Mouse (Mus musculus) hindbrain, embryonic 13.5 days (tissue): ENCODE measurements at regions not wholly inside any gene's neighbourhood (a gene's known extent, or its start where the extent isn't known, plus 50 kb on each side); places are given as distances from the start of the nearest gene placed in this dataset.
A peak's percentile ranks its signal among the peaks of the same experiment; 100 is the strongest.
"Not testable (repeated sequence)": the region's sequence is repeated elsewhere in the genome, so short reads cannot be mapped to it uniquely, and the experiment has no call there.

Source experiments
- ATAC-seq: fragments of 200-750 bp; cut with Nextera tagmentation; 2 replicates; pipeline ENCODE4 v1.8.0; 2017; ENCODE audit warnings: moderate TSS enrichment; ENCODE audit not compliant: low FRiP score
- H3K27ac ChIP-seq: fragments of 300-500 bp; sonication (generic); 2 replicates; pipeline ENCODE4 v1.5.1; 2015; ENCODE audit warnings: inconsistent platforms, mild to moderate bottlenecking, moderate library complexity
- H3K27me3 ChIP-seq: fragments of 300-500 bp; sonication (generic); 2 replicates; pipeline ENCODE4 v1.6.1; 2015; ENCODE audit warnings: mild to moderate bottlenecking, inconsistent platforms
- H3K36me3 ChIP-seq: fragments of 300-500 bp; sonication (generic); 2 replicates; pipeline ENCODE4 v1.6.1; 2015; ENCODE audit warnings: mild to moderate bottlenecking, inconsistent platforms
- H3K4me1 ChIP-seq: fragments of 300-500 bp; sonication (generic); replicated peaks from 2 replicates; pipeline ENCODE4 v1.6.1; 2015; ENCODE audit warnings: inconsistent platforms
- H3K4me2 ChIP-seq: fragments of 300-500 bp; sonication (generic); 2 replicates; pipeline ENCODE4 v1.6.1; 2015; ENCODE audit warnings: inconsistent platforms, mild to moderate bottlenecking, moderate library complexity
- H3K4me3 ChIP-seq: fragments of 300-500 bp; sonication (generic); 2 replicates; pipeline ENCODE4 v1.5.1; 2015; ENCODE audit warnings: mild to moderate bottlenecking, inconsistent platforms
- H3K9ac ChIP-seq: fragments of 300-500 bp; sonication (generic); 2 replicates; pipeline ENCODE4 v1.6.1; 2015; ENCODE audit warnings: mild to moderate bottlenecking, inconsistent platforms
- H3K9me3 ChIP-seq: fragments of 300-500 bp; sonication (generic); 2 replicates; pipeline ENCODE4 v1.6.1; 2016; ENCODE audit warnings: inconsistent platforms
- WGBS: fragments of 180-500 bp; shearing (Covaris S2); methylation state at CpG from one replicate; pipeline ENCODE4 v1.1.7; 2015; 5-methylcytosine and 5-hydroxymethylcytosine counted together

DNA sequence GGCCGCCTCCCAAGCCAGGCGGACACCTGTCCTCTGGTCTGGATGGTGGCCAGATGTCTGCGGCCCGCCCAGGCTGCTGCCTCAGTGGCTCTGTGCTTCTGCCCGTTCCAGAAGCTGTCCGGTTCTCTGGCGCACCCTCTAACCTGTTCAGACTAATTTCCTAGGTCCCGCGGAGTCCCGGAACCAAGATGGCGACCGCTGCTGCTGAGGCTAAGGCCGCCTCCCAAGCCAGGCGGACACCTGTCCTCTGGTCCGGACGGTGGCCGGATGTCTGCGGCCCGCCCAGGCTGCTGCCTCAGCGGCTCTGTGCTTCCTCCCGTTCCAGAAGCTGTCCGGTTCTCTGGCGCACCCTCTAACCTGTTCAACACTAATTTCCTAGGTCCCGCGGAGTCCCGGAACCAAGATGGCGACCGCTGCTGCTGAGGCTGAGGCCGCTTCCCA, 318.1 kb downstream of the Dad1 start:
- not testable (repeated sequence) for H3K36me3 ChIP-seq, ATAC-seq, H3K9ac ChIP-seq, H3K4me3 ChIP-seq, H3K4me1 ChIP-seq, H3K4me2 ChIP-seq, H3K27me3 ChIP-seq, H3K27ac ChIP-seq, H3K9me3 ChIP-seq
- 96% methylated on average over 29 of the region's 29 CpGs for WGBS

DNA sequence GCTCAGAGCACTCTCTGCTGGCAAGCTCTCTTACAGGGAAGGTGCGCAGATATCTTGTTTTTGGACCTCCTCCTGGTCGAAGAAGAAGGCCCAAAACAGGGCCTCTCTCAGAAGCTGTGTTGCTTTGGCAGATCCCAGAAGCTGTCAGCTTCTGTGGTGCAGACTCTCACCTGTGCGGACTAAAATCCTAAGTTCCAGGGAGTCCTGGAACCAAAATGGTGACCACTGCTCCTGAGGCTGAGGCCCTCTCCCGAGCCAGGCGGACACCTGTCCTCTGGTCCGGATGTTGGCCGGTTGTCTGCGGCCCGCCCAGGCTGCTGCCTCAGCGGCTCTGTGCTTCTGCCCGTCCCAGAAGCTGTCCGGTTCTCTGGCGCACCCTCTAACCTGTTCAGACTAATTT, 318.6 kb downstream of the Dad1 start:
- not testable (repeated sequence) for H3K27me3 ChIP-seq, ATAC-seq, H3K9me3 ChIP-seq, H3K9ac ChIP-seq, H3K4me2 ChIP-seq, H3K4me3 ChIP-seq, H3K27ac ChIP-seq, H3K4me1 ChIP-seq, H3K36me3 ChIP-seq
- 98% methylated on average over 7 of the region's 13 CpGs for WGBS

DNA sequence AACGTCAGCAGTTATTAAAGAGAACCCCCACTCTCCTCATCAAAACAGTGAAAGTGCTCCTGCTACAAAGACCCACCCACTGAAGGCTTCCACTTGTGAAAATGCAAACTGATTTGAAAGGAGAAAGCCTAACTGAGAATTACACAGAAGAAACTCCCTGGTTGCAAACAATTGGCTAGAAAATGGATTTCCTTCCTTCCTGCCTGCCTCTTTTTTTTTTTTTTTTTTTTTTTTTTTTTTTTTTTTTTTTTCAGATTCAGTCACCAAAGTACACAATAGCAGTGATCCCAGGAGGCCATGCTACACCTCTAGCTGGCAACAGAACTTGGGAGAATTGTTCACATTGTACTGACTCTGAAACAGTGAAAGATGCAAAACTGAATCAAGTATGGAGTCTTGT, 343.0 kb downstream of the Dad1 start:
- Histone ChIP-seq H3K9ac (no peak overlapping the region), H3K4me1 (no peaks in the 10 kb centered on the region), H3K4me2 (no peak overlapping the region), H3K27ac (no peak overlapping the region), H3K4me3 (no peak overlapping the region), H3K36me3 (no peaks in the 10 kb centered on the region), H3K27me3 (no peaks in the 10 kb centered on the region), H3K9me3 (no peaks in the 10 kb centered on the region)
- no peak for ATAC-seq
- WGBS, result 74% methylated on average over 1 of the region's 1 CpGs

DNA sequence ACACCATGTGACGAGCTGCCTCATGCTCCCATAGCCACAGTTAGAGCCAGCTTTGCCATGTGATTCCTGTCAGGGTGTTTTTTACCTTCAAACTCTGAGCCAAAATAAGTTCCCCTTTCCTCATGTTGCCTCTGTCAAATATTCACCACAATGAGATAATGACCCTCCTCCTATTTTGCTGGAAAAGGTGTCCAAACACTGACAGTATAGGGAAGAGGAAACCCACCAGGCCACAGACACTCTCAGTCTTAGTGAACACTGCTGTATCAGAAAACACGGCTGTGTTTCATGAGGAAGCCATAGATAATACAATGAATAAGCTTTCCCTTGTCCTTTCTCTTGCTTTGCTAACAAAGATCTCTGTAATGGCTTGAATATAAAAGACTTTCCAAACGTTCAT, 349.3 kb downstream of the Dad1 start:
- H3K4me1 ChIP-seq, result no peaks in the 10 kb centered on the region
- H3K4me3 ChIP-seq, result no peak overlapping the region
- no peak for ATAC-seq
- no peak overlapping the region for H3K4me2 ChIP-seq
- no peaks in the 10 kb centered on the region for H3K36me3 ChIP-seq
- H3K9ac ChIP-seq, result no peak overlapping the region
- no peak overlapping the region for H3K27ac ChIP-seq
- 69% methylated on average over 3 of the region's 3 CpGs for WGBS
- H3K9me3 ChIP-seq, result no peaks in the 10 kb centered on the region
- no peaks in the 10 kb centered on the region for H3K27me3 ChIP-seq

- H3K27ac ChIP-seq, result no peak overlapping the region
- H3K4me2 ChIP-seq, result no peak overlapping the region
- H3K36me3 ChIP-seq, result no peaks in the 10 kb centered on the region
- 96% methylated on average over 1 of the region's 1 CpGs for WGBS
- ATAC-seq, result no peak
- no peaks in the 10 kb centered on the region for H3K9me3 ChIP-seq
- H3K4me3 ChIP-seq, result no peak overlapping the region
- H3K9ac ChIP-seq, result no peak overlapping the region
- H3K4me1 ChIP-seq, result no peaks in the 10 kb centered on the region
- H3K27me3 ChIP-seq, result no peaks in the 10 kb centered on the region
These were observed 352.8 kb downstream of the Dad1 start for GRCm38 (mm10) chr14:53901103-53901502.

DNA sequence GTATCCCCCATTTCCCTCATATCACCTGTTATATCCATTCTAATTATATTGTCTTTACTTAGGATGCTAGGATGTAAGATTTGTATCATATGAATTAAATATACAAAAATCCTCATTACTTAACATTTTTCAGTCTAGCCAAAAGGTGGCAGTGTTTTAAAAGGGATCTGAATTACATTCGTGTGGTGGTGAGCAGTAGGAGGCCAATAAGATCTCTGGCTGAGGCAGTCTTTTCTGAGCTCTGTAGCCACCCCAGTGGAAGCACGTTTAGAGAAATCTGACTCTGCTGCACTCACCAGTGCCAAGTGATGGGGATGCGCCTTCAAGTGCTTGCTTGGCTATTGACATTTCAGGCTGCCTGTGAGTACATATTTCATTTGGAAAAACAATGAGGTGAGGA, 372.6 kb downstream of the Dad1 start:
- Histone ChIP-seq H3K4me1 (no peaks in the 10 kb centered on the region), H3K9ac (no peak overlapping the region), H3K27me3 (no peaks in the 10 kb centered on the region), H3K27ac (no peak overlapping the region), H3K9me3 (no peaks in the 10 kb centered on the region), H3K36me3 (no peaks in the 10 kb centered on the region), H3K4me3 (no peak overlapping the region), H3K4me2 (no peak overlapping the region)
- ATAC-seq, result peak; percentile 80; the same call in 1 of the 2 replicates
- WGBS, result 17% methylated on average over 3 of the region's 3 CpGs

- no peaks in the 10 kb centered on the region for H3K36me3 ChIP-seq
- no peak overlapping the region for H3K27ac ChIP-seq
- H3K27me3 ChIP-seq, result no peaks in the 10 kb centered on the region
- no peak overlapping the region for H3K4me3 ChIP-seq
- H3K4me2 ChIP-seq, result no peak overlapping the region
- no peaks in the 10 kb centered on the region for H3K9me3 ChIP-seq
- no peak for ATAC-seq
- 70% methylated on average over 7 of the region's 7 CpGs for WGBS
- H3K9ac ChIP-seq, result no peak overlapping the region
- no peaks in the 10 kb centered on the region for H3K4me1 ChIP-seq
These were observed 377.3 kb downstream of the Dad1 start for GRCm38 (mm10) chr14:53876581-53876980.

DNA sequence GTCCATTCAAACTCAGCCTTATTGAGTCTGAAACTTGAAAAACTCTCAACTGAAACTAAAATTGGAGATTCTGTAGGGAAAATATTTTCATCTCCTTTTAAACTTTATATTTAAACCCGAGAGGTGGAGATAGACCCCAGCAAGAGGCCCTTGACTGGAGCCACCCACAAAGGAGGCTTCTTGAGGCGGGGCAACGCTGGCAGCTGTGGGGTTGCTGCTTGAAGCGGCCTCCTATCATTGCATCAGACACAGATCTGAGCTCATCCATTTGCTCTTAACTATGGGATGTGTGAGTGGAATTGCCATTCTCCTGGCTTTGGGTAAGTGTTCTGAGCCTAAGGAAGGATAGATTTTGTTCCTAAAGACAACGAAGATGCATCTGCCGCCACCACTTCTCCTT, 378.2 kb downstream of the Dad1 start:
- Histone ChIP-seq H3K9me3 (no peaks in the 10 kb centered on the region), H3K4me2 (no peak overlapping the region), H3K4me1 (no peaks in the 10 kb centered on the region), H3K9ac (no peak overlapping the region), H3K27ac (no peak overlapping the region), H3K36me3 (no peaks in the 10 kb centered on the region), H3K27me3 (no peaks in the 10 kb centered on the region), H3K4me3 (no peak overlapping the region)
- WGBS, result 52% methylated on average over 6 of the region's 6 CpGs
- ATAC-seq, result no peak

DNA sequence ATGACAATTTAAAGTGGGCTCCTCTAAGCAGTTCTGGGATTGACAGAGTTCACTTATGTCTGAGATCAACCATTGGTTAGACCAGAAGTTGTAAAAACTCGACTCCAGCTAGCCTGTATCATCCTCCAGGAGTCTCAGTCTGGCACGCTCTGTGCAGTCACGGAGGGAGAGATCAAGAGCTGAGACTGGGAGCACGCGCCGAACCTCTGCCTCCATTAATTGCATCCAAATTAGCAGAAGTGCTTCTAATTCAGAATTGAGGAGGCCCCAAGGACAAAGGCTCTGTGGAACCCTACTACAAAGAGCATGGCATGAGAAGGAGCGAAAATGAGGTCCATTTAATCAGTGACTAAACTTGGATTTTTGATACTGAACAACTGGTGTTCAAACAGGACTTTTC, 406.9 kb downstream of the Dad1 start:
- no peaks in the 10 kb centered on the region for H3K4me1 ChIP-seq
- no peak overlapping the region for H3K9ac ChIP-seq
- no peak overlapping the region for H3K27ac ChIP-seq
- no peaks in the 10 kb centered on the region for H3K27me3 ChIP-seq
- no peaks in the 10 kb centered on the region for H3K36me3 ChIP-seq
- 72% methylated on average over 7 of the region's 7 CpGs for WGBS
- no peaks in the 10 kb centered on the region for H3K9me3 ChIP-seq
- H3K4me3 ChIP-seq, result no peak overlapping the region
- no peak overlapping the region for H3K4me2 ChIP-seq
- no peak for ATAC-seq

- Histone ChIP-seq H3K4me3 (no peak overlapping the region), H3K4me2 (no peak overlapping the region), H3K4me1 (no peaks in the 10 kb centered on the region), H3K27ac (no peak overlapping the region), H3K9me3 (no peaks in the 10 kb centered on the region), H3K27me3 (no peaks in the 10 kb centered on the region), H3K9ac (no peak overlapping the region), H3K36me3 (no peaks in the 10 kb centered on the region)
- 96% methylated on average over 9 of the region's 9 CpGs for WGBS
- ATAC-seq, result no peak
These were observed 408.3 kb downstream of the Dad1 start for GRCm38 (mm10) chr14:53845646-53846045.

DNA sequence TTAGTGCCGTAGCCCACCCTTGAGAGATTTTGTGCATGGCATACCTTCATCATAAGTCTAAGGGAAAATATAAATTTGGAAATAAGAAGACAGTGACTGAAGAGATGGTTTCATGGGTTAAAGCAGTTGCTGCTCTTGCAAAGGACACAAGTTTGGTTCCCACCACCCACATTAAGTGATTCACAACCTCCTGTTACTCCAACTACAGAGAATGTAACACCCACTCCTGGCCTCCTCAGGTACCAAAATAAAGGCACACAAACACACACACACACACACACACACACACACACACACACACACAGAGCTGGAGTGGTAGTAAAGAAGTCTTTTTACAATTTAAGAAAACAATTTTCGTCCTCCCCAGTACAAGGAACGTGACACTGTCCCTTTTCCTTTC, 421.4 kb downstream of the Dad1 start:
- WGBS, result 85% methylated on average over 3 of the region's 3 CpGs
- Histone ChIP-seq H3K36me3 (no peaks in the 10 kb centered on the region), H3K4me1 (no peaks in the 10 kb centered on the region), H3K27me3 (no peaks in the 10 kb centered on the region), H3K4me2 (no peak overlapping the region), H3K9ac (no peak overlapping the region), H3K27ac (no peak overlapping the region), H3K9me3 (no peaks in the 10 kb centered on the region), H3K4me3 (no peak overlapping the region)
- no peak for ATAC-seq

- Histone ChIP-seq H3K9ac (no peak overlapping the region), H3K27me3 (no peaks in the 10 kb centered on the region), H3K4me3 (no peak overlapping the region), H3K9me3 (no peaks in the 10 kb centered on the region), H3K27ac (no peak overlapping the region), H3K36me3 (no peaks in the 10 kb centered on the region), H3K4me2 (no peak overlapping the region), H3K4me1 (no peaks in the 10 kb centered on the region)
- WGBS, result 82% methylated on average over 6 of the region's 6 CpGs
- ATAC-seq, result no peak
These were observed 422.3 kb downstream of the Dad1 start for GRCm38 (mm10) chr14:53831651-53832050.

GRCm38 (mm10) chr14:53830717-53831116, 423.2 kb downstream of the Dad1 start:
- no peaks in the 10 kb centered on the region for H3K4me1 ChIP-seq
- no peaks in the 10 kb centered on the region for H3K9me3 ChIP-seq
- 57% methylated on average over 1 of the region's 1 CpGs for WGBS
- H3K27me3 ChIP-seq, result no peaks in the 10 kb centered on the region
- no peak for ATAC-seq
- no peaks in the 10 kb centered on the region for H3K36me3 ChIP-seq
- no peak overlapping the region for H3K9ac ChIP-seq
- H3K4me3 ChIP-seq, result no peak overlapping the region
- no peak overlapping the region for H3K27ac ChIP-seq
- H3K4me2 ChIP-seq, result no peak overlapping the region

DNA sequence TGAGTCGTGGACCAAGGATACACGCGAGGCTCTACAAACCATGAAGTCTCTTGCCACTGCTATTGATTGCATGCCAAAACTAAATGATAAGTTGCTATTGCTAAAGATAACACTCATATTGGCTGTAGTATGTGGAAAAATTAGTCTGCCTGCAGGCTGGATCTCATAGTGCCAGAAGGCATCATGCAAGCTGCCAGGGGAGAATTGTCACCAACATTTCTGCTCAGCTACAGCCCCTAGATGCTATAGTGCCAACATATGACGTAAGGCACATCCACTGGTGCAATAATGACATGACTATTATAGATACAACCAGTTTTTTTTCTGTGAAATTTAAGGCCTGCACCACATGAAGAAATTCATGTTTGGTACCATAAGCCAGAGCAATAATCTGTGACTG, 427.1 kb downstream of the Dad1 start:
- no peaks in the 10 kb centered on the region for H3K36me3 ChIP-seq
- H3K4me3 ChIP-seq, result no peak overlapping the region
- H3K27ac ChIP-seq, result no peak overlapping the region
- H3K9me3 ChIP-seq, result no peaks in the 10 kb centered on the region
- no peak overlapping the region for H3K4me2 ChIP-seq
- 94% methylated on average over 4 of the region's 4 CpGs for WGBS
- ATAC-seq, result no peak
- H3K4me1 ChIP-seq, result no peaks in the 10 kb centered on the region
- H3K27me3 ChIP-seq, result no peaks in the 10 kb centered on the region
- H3K9ac ChIP-seq, result no peak overlapping the region
